Mouse (Mus musculus) erythroid progenitor cell, adult 5-6 weeks (primary cell): Measurements from ENCODE around the gene Fam166a. TPM values are rescaled to one million over a fixed set of nuclear protein-coding genes. Genes with fewer than 3 reads are reported as not detected.

ENCODE experiments used
- ATAC-seq: replicated peaks from 2 replicates; pipeline ENCODE4 v1.8.0; 2016; ENCODE audit warnings: moderate number of reproducible peaks, mild to moderate bottlenecking, moderate TSS enrichment, inconsistent platforms; ENCODE audit not compliant: poor library complexity, low FRiP score, severe bottlenecking
- total RNA-seq, 2 experiments: library from RNA; stranded (forward) in 1 of 2; stranded (reverse) in 1 of 2; fragments of 150-400 nt in 1 of 2; fragments of 186-747, 209-891 nt in 1 of 2; gene quantifications; 2 replicates each; pipeline versions ENCODE4 v1.2.3 to v1.2.4; 2015 to 2017; ENCODE audit warnings: low replicate concordance in 2 of 2

The Fam166a gene
- total RNA-seq, 2 experiments from 2014 or later, result not detected

DNA sequence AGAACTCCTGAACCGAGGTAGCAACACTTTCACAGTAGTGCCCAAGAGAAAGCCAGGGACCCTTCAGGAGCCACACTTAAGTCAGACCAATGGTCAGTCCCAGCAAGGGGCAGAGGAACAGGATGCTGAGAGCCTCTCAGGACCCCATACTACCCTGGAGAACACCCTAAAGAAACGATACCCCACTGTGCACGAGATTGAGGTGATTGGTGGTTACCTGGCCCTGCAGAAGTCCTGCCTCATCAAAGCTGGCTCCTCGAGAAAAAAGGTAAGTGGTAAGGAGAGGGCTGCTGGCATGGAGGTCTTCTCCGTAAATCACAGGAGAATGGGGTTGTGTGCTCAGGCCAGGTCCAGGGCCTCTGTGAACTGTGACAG, 45.7 kb downstream of the Fam166a start:
- no peak for ATAC-seq

DNA sequence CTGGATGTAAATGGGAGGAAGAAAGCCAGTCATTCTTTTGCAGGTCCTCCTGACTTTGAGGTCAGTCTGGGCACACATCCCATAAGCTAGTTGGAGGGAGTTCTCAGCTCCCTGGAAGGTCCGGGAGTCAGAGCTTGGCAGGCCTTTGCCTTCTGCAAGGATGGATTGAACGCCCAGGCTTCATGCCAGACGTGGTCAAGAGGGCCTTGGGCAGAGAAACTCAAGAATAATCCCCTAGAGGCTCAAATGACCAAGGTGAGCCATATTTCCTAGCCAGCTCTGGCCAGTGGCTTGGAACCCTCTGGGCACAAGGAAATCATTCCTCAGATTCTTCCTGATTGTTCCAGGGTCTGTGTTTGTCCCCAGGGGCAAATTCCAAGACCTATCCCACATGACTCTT, 46.3 kb downstream of the Fam166a start:
- ATAC-seq, result no peak

DNA sequence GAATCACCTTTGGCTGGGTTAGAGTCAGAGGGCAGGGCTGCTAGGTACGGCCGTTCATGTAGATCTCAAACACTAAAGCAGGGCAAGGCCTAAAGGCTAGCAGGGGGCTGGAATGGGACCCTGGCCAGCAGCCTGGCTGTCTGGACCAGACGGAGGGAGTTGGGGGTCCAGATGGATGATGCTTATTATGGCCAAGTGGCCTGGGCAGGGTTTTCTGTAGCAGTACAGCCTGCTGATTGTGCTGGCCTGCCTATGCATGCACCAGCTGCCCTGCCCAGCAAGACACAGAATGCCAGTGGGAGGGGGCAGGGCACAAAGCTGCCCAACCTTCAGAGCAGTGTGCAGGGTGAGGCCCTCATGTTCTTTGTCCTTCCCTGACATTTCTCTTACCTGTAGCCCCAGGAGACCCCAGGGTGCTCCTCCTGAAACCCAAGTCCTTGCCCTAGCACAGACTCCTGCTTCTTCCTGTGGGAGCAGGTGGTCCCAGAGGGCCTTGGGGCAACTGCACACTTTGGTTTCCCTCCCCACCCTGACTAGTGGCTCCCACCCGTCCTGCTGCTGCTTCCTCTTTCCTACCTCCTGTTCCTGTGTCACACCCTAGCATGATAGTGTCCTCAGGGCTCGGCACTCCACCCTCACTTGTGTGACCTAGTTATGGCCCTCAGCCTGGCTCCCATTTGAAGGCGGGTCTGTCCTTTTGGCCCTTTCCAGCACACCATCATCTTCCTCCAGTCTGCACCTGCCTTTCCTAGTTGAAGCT, 47.5 kb downstream of the Fam166a start:
- no peak for ATAC-seq

DNA sequence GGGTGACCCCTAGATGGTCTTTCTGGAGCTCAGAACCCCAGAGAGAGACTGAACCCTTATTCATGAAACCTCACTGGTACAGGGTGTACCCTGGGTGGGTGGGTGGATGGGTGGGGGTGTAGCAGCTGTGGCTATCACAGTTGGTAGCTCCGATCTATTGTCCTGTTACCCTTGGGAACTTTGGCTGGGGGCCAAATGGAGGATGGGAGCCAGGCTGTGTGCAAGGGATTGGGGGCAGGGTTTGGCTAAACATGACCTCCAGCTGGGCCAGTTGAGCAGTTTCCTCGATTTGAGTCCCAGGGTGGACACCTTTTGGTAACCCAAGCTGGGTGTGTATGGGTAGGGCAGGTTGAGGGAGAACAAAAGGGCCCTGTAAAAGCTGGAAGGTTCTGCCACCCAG, 48.2 kb downstream of the Fam166a start:
- ATAC-seq, result no peak

DNA sequence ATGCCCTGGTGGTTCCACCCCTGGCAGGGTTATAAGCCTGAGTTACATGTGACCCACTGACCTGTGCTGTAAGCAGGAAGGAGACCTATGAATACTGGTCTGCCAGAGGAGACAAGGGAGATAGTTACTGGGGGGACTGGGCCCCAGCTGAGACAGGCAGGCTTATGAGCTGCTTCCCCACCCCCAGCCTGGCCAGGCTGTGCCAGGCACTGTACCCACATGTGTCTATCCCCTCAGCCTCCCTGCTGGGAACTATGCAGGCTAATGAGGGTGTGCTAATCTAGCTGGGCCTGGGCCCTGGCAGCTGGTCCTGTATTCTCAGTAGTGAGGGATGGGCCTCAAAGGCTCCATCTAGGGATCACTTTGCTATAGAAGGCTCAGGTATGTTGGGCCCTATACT, 48.7 kb downstream of the Fam166a start:
- no peak for ATAC-seq

DNA sequence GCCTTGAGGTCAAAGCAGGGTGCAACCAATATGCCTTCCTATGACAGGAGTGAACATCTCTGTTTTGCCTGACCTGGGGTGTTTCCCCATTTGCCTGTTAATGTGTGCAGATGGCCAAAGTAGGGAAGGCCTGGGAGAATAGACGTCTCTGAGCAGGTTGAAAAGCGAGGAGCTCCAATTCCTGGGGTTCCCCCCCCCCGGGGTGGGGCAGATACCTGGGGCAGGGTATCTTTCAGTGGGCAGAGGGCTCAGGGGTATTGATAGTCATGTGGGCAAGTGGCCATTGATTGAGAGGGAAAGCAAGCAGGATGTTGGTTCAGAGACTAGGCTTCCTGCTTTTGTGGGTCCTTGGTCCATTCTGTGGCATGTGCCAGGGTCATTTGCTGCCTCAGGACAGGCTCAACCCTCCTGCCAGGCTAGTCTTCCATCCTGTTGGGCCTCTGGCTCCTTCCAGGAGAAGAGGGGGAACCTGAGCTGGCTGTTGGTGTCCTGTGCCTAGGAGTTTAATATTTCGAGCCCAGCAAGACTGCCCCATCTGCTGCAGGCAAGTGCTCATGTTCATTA, 49.3 kb downstream of the Fam166a start:
- no peak for ATAC-seq

Other genes starting within 250 kb of the Fam166a start
Only the 30 nearest of the 32 such genes appear.
- 1.8 and 2.5 TPM in 2 replicates for gene Nsmf, start 164.4 kb upstream of the Fam166a start, total RNA-seq (2015; ENCODE audit: low replicate concordance)
- gene Nsmf, start 164.4 kb upstream of the Fam166a start, total RNA-seq (2017; ENCODE audit: low replicate concordance), result 2.1 and 3.9 TPM in 2 replicates
- gene Entpd8, start 138.4 kb upstream of the Fam166a start, total RNA-seq (2015; ENCODE audit: low replicate concordance), result not detected in 2 replicates
- gene Entpd8, start 138.4 kb upstream of the Fam166a start, total RNA-seq (2017; ENCODE audit: low replicate concordance), result not detected in 2 replicates
- gene Noxa1, start 123.6 kb upstream of the Fam166a start, total RNA-seq (2015; ENCODE audit: low replicate concordance), result not detected in 2 replicates
- not detected in 2 replicates for gene Noxa1, start 123.6 kb upstream of the Fam166a start, total RNA-seq (2017; ENCODE audit: low replicate concordance)
- gene Nrarp, start 38.0 kb upstream of the Fam166a start, total RNA-seq (2015; ENCODE audit: low replicate concordance), result 0.42 TPM in 1 of 2 replicates, not detected in the other
- 0.64 and 3.0 TPM in 2 replicates for gene Nrarp, start 38.0 kb upstream of the Fam166a start, total RNA-seq (2017; ENCODE audit: low replicate concordance)
- 2.9 and 5.4 TPM in 2 replicates for gene Tor4a, start 21.9 kb upstream of the Fam166a start, total RNA-seq (2015; ENCODE audit: low replicate concordance)
- 0.30 and 2.2 TPM in 2 replicates for gene Tor4a, start 21.9 kb upstream of the Fam166a start, total RNA-seq (2017; ENCODE audit: low replicate concordance)
- 13.0 and 34.4 TPM in 2 replicates for gene Nelfb, start 7.3 kb upstream of the Fam166a start, total RNA-seq (2015; ENCODE audit: low replicate concordance)
- gene Nelfb, start 7.3 kb upstream of the Fam166a start, total RNA-seq (2017; ENCODE audit: low replicate concordance), result 15.2 and 29.9 TPM in 2 replicates
- gene Stpg3, start 4.1 kb upstream of the Fam166a start, total RNA-seq (2015; ENCODE audit: low replicate concordance), result not detected in 2 replicates
- gene Stpg3, start 4.1 kb upstream of the Fam166a start, total RNA-seq (2017; ENCODE audit: low replicate concordance), result not detected in 2 replicates
- gene Tubb4b, start 6.0 kb downstream of the Fam166a start, total RNA-seq (2015; ENCODE audit: low replicate concordance), result 940 and 950 TPM in 2 replicates
- gene Tubb4b, start 6.0 kb downstream of the Fam166a start, total RNA-seq (2017; ENCODE audit: low replicate concordance), result 826 and 920 TPM in 2 replicates
- not detected in 2 replicates for gene Slc34a3, start 15.6 kb downstream of the Fam166a start, total RNA-seq (2015; ENCODE audit: low replicate concordance)
- gene Slc34a3, start 15.6 kb downstream of the Fam166a start, total RNA-seq (2017; ENCODE audit: low replicate concordance), result not detected in 2 replicates
- not detected in 2 replicates for gene Rnf224, start 18.0 kb downstream of the Fam166a start, total RNA-seq (2015; ENCODE audit: low replicate concordance)
- not detected in 2 replicates for gene Rnf224, start 18.0 kb downstream of the Fam166a start, total RNA-seq (2017; ENCODE audit: low replicate concordance)
- not detected in 2 replicates for gene Rnf208, start 23.5 kb downstream of the Fam166a start, total RNA-seq (2015; ENCODE audit: low replicate concordance)
- gene Rnf208, start 23.5 kb downstream of the Fam166a start, total RNA-seq (2017; ENCODE audit: low replicate concordance), result not detected in 2 replicates
- not detected in 2 replicates for gene Cysrt1, start 23.7 kb downstream of the Fam166a start, total RNA-seq (2015; ENCODE audit: low replicate concordance)
- gene Cysrt1, start 23.7 kb downstream of the Fam166a start, total RNA-seq (2017; ENCODE audit: low replicate concordance), result not detected in 2 replicates
- gene AL732309.1, start 28.1 kb downstream of the Fam166a start, total RNA-seq (2015; ENCODE audit: low replicate concordance), result 4.0 and 4.6 TPM in 2 replicates
- gene AL732309.1, start 28.1 kb downstream of the Fam166a start, total RNA-seq (2017; ENCODE audit: low replicate concordance), result not detected in 2 replicates
- gene Tmem203, start 36.7 kb downstream of the Fam166a start, total RNA-seq (2015; ENCODE audit: low replicate concordance), result 11.9 and 18.9 TPM in 2 replicates
- 1.8 and 8.5 TPM in 2 replicates for gene Tmem203, start 36.7 kb downstream of the Fam166a start, total RNA-seq (2017; ENCODE audit: low replicate concordance)
- gene Tprn, start 43.9 kb downstream of the Fam166a start, total RNA-seq (2015; ENCODE audit: low replicate concordance), result 1.1 TPM in 1 of 2 replicates, not detected in the other
- 1.0 and 2.2 TPM in 2 replicates for gene Tprn, start 43.9 kb downstream of the Fam166a start, total RNA-seq (2017; ENCODE audit: low replicate concordance)
- gene Ssna1, start 53.7 kb downstream of the Fam166a start, total RNA-seq (2015; ENCODE audit: low replicate concordance), result 114 and 128 TPM in 2 replicates
- gene Ssna1, start 53.7 kb downstream of the Fam166a start, total RNA-seq (2017; ENCODE audit: low replicate concordance), result 46.2 and 81.0 TPM in 2 replicates
- gene Anapc2, start 53.7 kb downstream of the Fam166a start, total RNA-seq (2015; ENCODE audit: low replicate concordance), result 34.6 and 55.8 TPM in 2 replicates
- 29.7 and 40.0 TPM in 2 replicates for gene Anapc2, start 53.7 kb downstream of the Fam166a start, total RNA-seq (2017; ENCODE audit: low replicate concordance)
- gene Tmem210, start 69.4 kb downstream of the Fam166a start, total RNA-seq (2015; ENCODE audit: low replicate concordance), result not detected in 2 replicates
- gene Tmem210, start 69.4 kb downstream of the Fam166a start, total RNA-seq (2017; ENCODE audit: low replicate concordance), result not detected in 2 replicates
- gene Lrrc26, start 71.2 kb downstream of the Fam166a start, total RNA-seq (2015; ENCODE audit: low replicate concordance), result not detected in 2 replicates
- not detected in 2 replicates for gene Lrrc26, start 71.2 kb downstream of the Fam166a start, total RNA-seq (2017; ENCODE audit: low replicate concordance)
- not detected in 2 replicates for gene Grin1, start 100.4 kb downstream of the Fam166a start, total RNA-seq (2015; ENCODE audit: low replicate concordance)
- not detected in 2 replicates for gene Grin1, start 100.4 kb downstream of the Fam166a start, total RNA-seq (2017; ENCODE audit: low replicate concordance)
- 20.9 and 40.2 TPM in 2 replicates for gene Man1b1, start 113.6 kb downstream of the Fam166a start, total RNA-seq (2015; ENCODE audit: low replicate concordance)
- gene Man1b1, start 113.6 kb downstream of the Fam166a start, total RNA-seq (2017; ENCODE audit: low replicate concordance), result 34.1 and 51.6 TPM in 2 replicates
- gene Dpp7, start 137.6 kb downstream of the Fam166a start, total RNA-seq (2015; ENCODE audit: low replicate concordance), result 4.7 TPM in 1 of 2 replicates, not detected in the other
- 0.68 and 6.2 TPM in 2 replicates for gene Dpp7, start 137.6 kb downstream of the Fam166a start, total RNA-seq (2017; ENCODE audit: low replicate concordance)
- 8.8 and 13.3 TPM in 2 replicates for gene Uap1l1, start 146.9 kb downstream of the Fam166a start, total RNA-seq (2015; ENCODE audit: low replicate concordance)
- 0.30 and 2.7 TPM in 2 replicates for gene Uap1l1, start 146.9 kb downstream of the Fam166a start, total RNA-seq (2017; ENCODE audit: low replicate concordance)
- gene Sapcd2, start 153.6 kb downstream of the Fam166a start, total RNA-seq (2015; ENCODE audit: low replicate concordance), result 5.9 and 10.1 TPM in 2 replicates
- 7.8 and 9.6 TPM in 2 replicates for gene Sapcd2, start 153.6 kb downstream of the Fam166a start, total RNA-seq (2017; ENCODE audit: low replicate concordance)
- not detected in 2 replicates for gene Entpd2, start 177.1 kb downstream of the Fam166a start, total RNA-seq (2015; ENCODE audit: low replicate concordance)
- gene Entpd2, start 177.1 kb downstream of the Fam166a start, total RNA-seq (2017; ENCODE audit: low replicate concordance), result not detected in 2 replicates
- not detected in 2 replicates for gene Npdc1, start 180.6 kb downstream of the Fam166a start, total RNA-seq (2015; ENCODE audit: low replicate concordance)
- gene Npdc1, start 180.6 kb downstream of the Fam166a start, total RNA-seq (2017; ENCODE audit: low replicate concordance), result not detected in 2 replicates
- 4.3 TPM in 1 of 2 replicates, not detected in the other for gene Fut7, start 204.5 kb downstream of the Fam166a start, total RNA-seq (2015; ENCODE audit: low replicate concordance)
- gene Fut7, start 204.5 kb downstream of the Fam166a start, total RNA-seq (2017; ENCODE audit: low replicate concordance), result 0.77 TPM in 1 of 2 replicates, not detected in the other
- gene Abca2, start 210.0 kb downstream of the Fam166a start, total RNA-seq (2015; ENCODE audit: low replicate concordance), result 5.0 and 5.8 TPM in 2 replicates
- gene Abca2, start 210.0 kb downstream of the Fam166a start, total RNA-seq (2017; ENCODE audit: low replicate concordance), result 1.3 and 2.4 TPM in 2 replicates
- not detected in 2 replicates for gene Clic3, start 238.1 kb downstream of the Fam166a start, total RNA-seq (2015; ENCODE audit: low replicate concordance)
- not detected in 2 replicates for gene Clic3, start 238.1 kb downstream of the Fam166a start, total RNA-seq (2017; ENCODE audit: low replicate concordance)
- gene Paxx, start 242.3 kb downstream of the Fam166a start, total RNA-seq (2015; ENCODE audit: low replicate concordance), result 17.6 and 24.5 TPM in 2 replicates
- 5.3 TPM in 1 of 2 replicates, not detected in the other for gene Paxx, start 242.3 kb downstream of the Fam166a start, total RNA-seq (2017; ENCODE audit: low replicate concordance)